Mouse (Mus musculus) embryonic facial prominence, embryonic 12.5 days (tissue): ENCODE measurements around the gene Tbcd. TPM values are rescaled to one million over a fixed set of nuclear protein-coding genes. Genes with fewer than 3 reads are reported as not detected.

ENCODE experiments used
- ATAC-seq: fragments of 200-750 bp; cut with Nextera tagmentation; 2 replicates; pipeline ENCODE4 v1.8.0; 2017; ENCODE audit not compliant: insufficient number of reproducible peaks, insufficient read depth, low FRiP score, low TSS enrichment
- H3K27ac ChIP-seq: fragments of 300-500 bp; sonication (generic); 2 replicates; pipeline ENCODE4 v1.5.1; 2016; ENCODE audit warnings: mild to moderate bottlenecking
- H3K27me3 ChIP-seq: fragments of 300-500 bp; sonication (generic); 2 replicates; pipeline ENCODE4 v1.6.1; 2016; ENCODE audit warnings: mild to moderate bottlenecking, moderate library complexity
- H3K36me3 ChIP-seq: fragments of 300-500 bp; sonication (generic); 2 replicates; pipeline ENCODE4 v1.6.1; 2016; ENCODE audit warnings: mild to moderate bottlenecking
- H3K4me1 ChIP-seq: fragments of 300-500 bp; sonication (generic); 2 replicates; pipeline ENCODE4 v1.6.1; 2016
- H3K4me2 ChIP-seq: fragments of 300-500 bp; sonication (generic); replicated peaks from 2 replicates; pipeline ENCODE4 v1.6.1; 2016; ENCODE audit warnings: mild to moderate bottlenecking, moderate library complexity
- H3K4me3 ChIP-seq: fragments of 300-500 bp; sonication (generic); 2 replicates; pipeline ENCODE4 v1.5.1; 2016; ENCODE audit warnings: mild to moderate bottlenecking
- H3K9ac ChIP-seq: fragments of 300-500 bp; sonication (generic); 2 replicates; pipeline ENCODE4 v1.6.1; 2016; ENCODE audit warnings: mild to moderate bottlenecking, moderate library complexity
- H3K9me3 ChIP-seq: fragments of 300-500 bp; sonication (generic); 2 replicates; pipeline ENCODE4 v1.6.1; 2016; ENCODE audit warnings: mild to moderate bottlenecking, moderate library complexity
- WGBS: fragments of 180-500 bp; shearing (Covaris S2); methylation state at CpG from one replicate; pipeline ENCODE4 v1.1.7; 2016; 5-methylcytosine and 5-hydroxymethylcytosine counted together
- polyA plus RNA-seq: library from polyadenylated mRNA; unstranded; fragments of >200 nt; fragmentation: Nextera tagmentation; extraction: Ambion mirVana; gene quantifications from 2 replicates; pipeline ENCODE4 v1.2.1, GENCODE M21; 2016

The Tbcd gene
- 51.0 and 54.7 TPM in 2 replicates for polyA plus RNA-seq

- Histone ChIP-seq H3K4me2 (peak within 1 kb of the TSS; percentile 76), H3K27me3 (no peaks in the 10 kb centered on the region), H3K27ac (peak within 1 kb of the TSS; percentile 79), H3K4me3 (peak within 1 kb of the TSS; percentile 92), H3K36me3 (0 out of 2 replicates have a peak, but pooled peaks cover 6% of the 10 kb centered on the region), H3K4me1 (peaks cover 10% of the 10 kb centered on the region; the same call in 1 of the 2 replicates), H3K9ac (peak within 1 kb of the TSS; percentile 77), H3K9me3 (no peaks in the 10 kb centered on the region)
- under 1% methylated on average over 58 of the region's 58 CpGs for WGBS
- peak; percentile 92 for ATAC-seq
These were observed at the start of gene Tbcd for GRCm38 (mm10) chr11:121451753-121452635. Tbcd (plus strand) TSS chr11:121451949.

- H3K27ac ChIP-seq, result no peak overlapping the region
- no peaks in the 10 kb centered on the region for H3K27me3 ChIP-seq
- WGBS, result 60% methylated on average over 3 of the region's 3 CpGs
- no peak overlapping the region for H3K4me2 ChIP-seq
- no peaks in the 10 kb centered on the region for H3K4me1 ChIP-seq
- H3K9ac ChIP-seq, result no peak overlapping the region
- H3K36me3 ChIP-seq, result no peaks in the 10 kb centered on the region
- H3K9me3 ChIP-seq, result no peaks in the 10 kb centered on the region
- ATAC-seq, result no peak
- no peak overlapping the region for H3K4me3 ChIP-seq
These were observed 44.2 kb upstream of the Tbcd start for GRCm38 (mm10) chr11:121407366-121408155.

GRCm38 (mm10) chr11:121414762-121415161 lies 37.0 kb upstream of the Tbcd start:
- whole genome bisulfite sequencing, result 89% methylated on average over 5 of the region's 5 CpGs

GRCm38 (mm10) chr11:121415351-121415750 lies 36.4 kb upstream of the Tbcd start:
- Histone ChIP-seq H3K9me3 (no peaks in the 10 kb centered on the region), H3K27ac (no peak overlapping the region), H3K4me3 (no peak overlapping the region), H3K27me3 (no peaks in the 10 kb centered on the region), H3K4me1 (no peaks in the 10 kb centered on the region), H3K36me3 (no peaks in the 10 kb centered on the region), H3K4me2 (no peak overlapping the region), H3K9ac (no peak overlapping the region)
- ATAC-seq, result no peak
- WGBS, result 70% methylated on average over 5 of the region's 5 CpGs

More at GRCm38 (mm10) chr11:121414762-121415161, 37.0 kb upstream of the Tbcd start:
- no peaks in the 10 kb centered on the region for H3K36me3 ChIP-seq
- H3K9me3 ChIP-seq, result no peaks in the 10 kb centered on the region
- ATAC-seq, result no peak
- no peak overlapping the region for H3K4me2 ChIP-seq
- H3K4me3 ChIP-seq, result no peak overlapping the region
- no peaks in the 10 kb centered on the region for H3K27me3 ChIP-seq
- no peaks in the 10 kb centered on the region for H3K4me1 ChIP-seq
- H3K9ac ChIP-seq, result no peak overlapping the region
- no peak overlapping the region for H3K27ac ChIP-seq

GRCm38 (mm10) chr11:121417971-121418370 lies 33.8 kb upstream of the Tbcd start:
- peaks cover 3% of the 10 kb centered on the region; the same call in 1 of the 2 replicates for H3K4me1 ChIP-seq
- H3K36me3 ChIP-seq, result no peaks in the 10 kb centered on the region
- no peaks in the 10 kb centered on the region for H3K27me3 ChIP-seq
- H3K4me3 ChIP-seq, result no peak overlapping the region
- 88% methylated on average over 5 of the region's 5 CpGs for WGBS
- H3K9me3 ChIP-seq, result no peaks in the 10 kb centered on the region
- H3K27ac ChIP-seq, result no peak overlapping the region
- no peak for ATAC-seq
- no peak overlapping the region for H3K9ac ChIP-seq
- H3K4me2 ChIP-seq, result no peak overlapping the region

- WGBS, result 56% methylated on average over 2 of the region's 2 CpGs
- Histone ChIP-seq H3K36me3 (no peaks in the 10 kb centered on the region), H3K4me3 (no peak overlapping the region), H3K9me3 (no peaks in the 10 kb centered on the region), H3K27ac (no peak overlapping the region), H3K4me2 (no peak overlapping the region), H3K27me3 (no peaks in the 10 kb centered on the region), H3K9ac (no peak overlapping the region), H3K4me1 (peaks cover 3% of the 10 kb centered on the region; the same call in 1 of the 2 replicates)
- ATAC-seq, result no peak
These were observed 32.8 kb upstream of the Tbcd start for GRCm38 (mm10) chr11:121418932-121419331.

GRCm38 (mm10) chr11:121420379-121420778 lies 31.4 kb upstream of the Tbcd start:
- Histone ChIP-seq H3K4me1 (peaks cover 3% of the 10 kb centered on the region; the same call in 1 of the 2 replicates), H3K27ac (peak overlapping the region; percentile 73; the same call in 1 of the 2 replicates), H3K36me3 (no peaks in the 10 kb centered on the region), H3K4me2 (peak overlapping the region; percentile 68), H3K9me3 (no peaks in the 10 kb centered on the region), H3K27me3 (no peaks in the 10 kb centered on the region), H3K4me3 (peak overlapping the region; percentile 59; the same call in 1 of the 2 replicates), H3K9ac (no peak overlapping the region)
- no peak for ATAC-seq
- 46% methylated on average over 5 of the region's 5 CpGs for WGBS

GRCm38 (mm10) chr11:121420830-121421552 lies 30.8 kb upstream of the Tbcd start, which contains the start of gene Fn3krp:
Fn3krp (plus strand) TSS chr11:121421401.
- ATAC-seq, result peak; percentile 98
- Histone ChIP-seq H3K27me3 (no peaks in the 10 kb centered on the region), H3K4me1 (peaks cover 3% of the 10 kb centered on the region; the same call in 1 of the 2 replicates), H3K36me3 (peaks cover 4% of the 10 kb centered on the region; the same call in 1 of the 2 replicates), H3K4me2 (peak within 1 kb of the TSS; percentile 68), H3K9me3 (no peaks in the 10 kb centered on the region), H3K9ac (peak within 1 kb of the TSS; percentile 60), H3K4me3 (peak within 1 kb of the TSS; percentile 59), H3K27ac (peak within 1 kb of the TSS; percentile 73)
- 1% methylated on average over 28 of the region's 28 CpGs for WGBS

- H3K4me2 ChIP-seq, result peak overlapping the region; percentile 68
- 1% methylated on average over 28 of the region's 28 CpGs for WGBS
- H3K27me3 ChIP-seq, result no peaks in the 10 kb centered on the region
- peak overlapping the region; percentile 59 for H3K4me3 ChIP-seq
- no peaks in the 10 kb centered on the region for H3K9me3 ChIP-seq
- peaks cover 3% of the 10 kb centered on the region; the same call in 1 of the 2 replicates for H3K4me1 ChIP-seq
- H3K36me3 ChIP-seq, result peaks cover 4% of the 10 kb centered on the region; the same call in 1 of the 2 replicates
- H3K27ac ChIP-seq, result peak overlapping the region; percentile 73
- peak overlapping the region; percentile 57 for H3K9ac ChIP-seq
- ATAC-seq, result peak; percentile 58; the same call in 1 of the 2 replicates
These were observed 30.1 kb upstream of the Tbcd start for GRCm38 (mm10) chr11:121421553-121422173.

GRCm38 (mm10) chr11:121433397-121433796 lies 18.4 kb upstream of the Tbcd start:
- ATAC-seq, result no peak
- H3K9me3 ChIP-seq, result no peaks in the 10 kb centered on the region
- H3K4me3 ChIP-seq, result no peak overlapping the region
- H3K4me2 ChIP-seq, result no peak overlapping the region
- no peak overlapping the region for H3K27ac ChIP-seq
- H3K27me3 ChIP-seq, result no peaks in the 10 kb centered on the region
- H3K4me1 ChIP-seq, result peaks cover 11% of the 10 kb centered on the region
- peaks cover 16% of the 10 kb centered on the region for H3K36me3 ChIP-seq
- no peak overlapping the region for H3K9ac ChIP-seq
- 81% methylated on average over 4 of the region's 4 CpGs for WGBS
